Mouse (Mus musculus) embryonic facial prominence, embryonic 15.5 days (tissue): Measurements from ENCODE around the gene Rimklb. TPM values are rescaled to one million over a fixed set of nuclear protein-coding genes. Genes with fewer than 3 reads are reported as not detected.
"Not testable (repeated sequence)": the region's sequence is repeated elsewhere in the genome, so short reads cannot be mapped to it uniquely, and the experiment has no call there.

Source experiments
- ATAC-seq: fragments of 200-750 bp; cut with Nextera tagmentation; 2 replicates; pipeline ENCODE4 v1.8.0; 2017; ENCODE audit warnings: low read depth, moderate TSS enrichment; ENCODE audit not compliant: insufficient number of reproducible peaks, low FRiP score, low TSS enrichment
- H3K27ac ChIP-seq: fragments of 300-500 bp; sonication (generic); replicated peaks from 2 replicates; pipeline ENCODE4 v1.5.1; 2015; ENCODE audit warnings: mild to moderate bottlenecking, inconsistent platforms
- H3K27me3 ChIP-seq: fragments of 300-500 bp; sonication (generic); 2 replicates; pipeline ENCODE4 v1.6.1; 2015; ENCODE audit warnings: inconsistent platforms
- H3K36me3 ChIP-seq: fragments of 300-500 bp; sonication (generic); 2 replicates; pipeline ENCODE4 v1.6.1; 2015; ENCODE audit warnings: mild to moderate bottlenecking, inconsistent platforms
- H3K4me1 ChIP-seq: fragments of 300-500 bp; sonication (generic); 2 replicates; pipeline ENCODE4 v1.6.1; 2015; ENCODE audit warnings: inconsistent platforms
- H3K4me2 ChIP-seq: fragments of 300-500 bp; sonication (generic); replicated peaks from 2 replicates; pipeline ENCODE4 v1.6.1; 2015; ENCODE audit warnings: mild to moderate bottlenecking, inconsistent platforms
- H3K4me3 ChIP-seq: fragments of 300-500 bp; sonication (generic); replicated peaks from 2 replicates; pipeline ENCODE4 v1.5.1; 2015; ENCODE audit warnings: mild to moderate bottlenecking, inconsistent platforms
- H3K9ac ChIP-seq: fragments of 300-500 bp; sonication (generic); 2 replicates; pipeline ENCODE4 v1.6.1; 2015; ENCODE audit warnings: inconsistent platforms
- H3K9me3 ChIP-seq: fragments of 300-500 bp; sonication (generic); replicated peaks from 2 replicates; pipeline ENCODE4 v1.6.1; 2016; ENCODE audit warnings: inconsistent platforms
- WGBS: fragments of 180-500 bp; shearing (Covaris S2); methylation state at CpG from one replicate; pipeline ENCODE4 v1.1.7; 2015; 5-methylcytosine and 5-hydroxymethylcytosine counted together
- polyA plus RNA-seq: library from polyadenylated mRNA; unstranded; fragments of >200 nt; fragmentation: Nextera tagmentation; extraction: Ambion mirVana; gene quantifications from 2 replicates; pipeline ENCODE4 v1.2.1, GENCODE M21; 2015

Gene Rimklb
- polyA plus RNA-seq, 1 experiment from 2014 or later: 11.3 TPM

- H3K4me1 ChIP-seq: peaks cover 3% of the 10 kb centered on the region; the same call in 1 of the 2 replicates
- no peaks in the 10 kb centered on the region for H3K36me3 ChIP-seq
- H3K4me2 ChIP-seq: no peak overlapping the region
- no peaks in the 10 kb centered on the region for H3K27me3 ChIP-seq
- ATAC-seq: no peak
- H3K9me3 ChIP-seq: no peaks in the 10 kb centered on the region
- 87% methylated on average over 8 of the region's 8 CpGs for WGBS
- no peak overlapping the region for H3K9ac ChIP-seq
- no peak overlapping the region for H3K4me3 ChIP-seq
- H3K27ac ChIP-seq: no peak overlapping the region
Measured at GRCm38 (mm10) chr6:122523289-122523688, 24.7 kb upstream of the Rimklb start.

GRCm38 (mm10) chr6:122522595-122522994 lies 24.0 kb upstream of the Rimklb start:
- H3K36me3 ChIP-seq: no peaks in the 10 kb centered on the region
- H3K4me1 ChIP-seq: peaks cover 3% of the 10 kb centered on the region; the same call in 1 of the 2 replicates
- H3K27me3 ChIP-seq: no peaks in the 10 kb centered on the region
- peak; percentile 60; the same call in 1 of the 2 replicates for ATAC-seq
- no peak overlapping the region for H3K27ac ChIP-seq
- H3K4me2 ChIP-seq: no peak overlapping the region
- 57% methylated on average over 9 of the region's 9 CpGs for WGBS
- H3K4me3 ChIP-seq: no peak overlapping the region
- no peaks in the 10 kb centered on the region for H3K9me3 ChIP-seq
- no peak overlapping the region for H3K9ac ChIP-seq

- H3K36me3 ChIP-seq: no peaks in the 10 kb centered on the region
- H3K9me3 ChIP-seq: no peaks in the 10 kb centered on the region
- H3K27me3 ChIP-seq: no peaks in the 10 kb centered on the region
- H3K9ac ChIP-seq: no peak overlapping the region
- no peak overlapping the region for H3K4me2 ChIP-seq
- WGBS: 25% methylated on average over 2 of the region's 2 CpGs
- H3K4me3 ChIP-seq: no peak overlapping the region
- no peak for ATAC-seq
- H3K27ac ChIP-seq: no peak overlapping the region
- H3K4me1 ChIP-seq: peaks cover 3% of the 10 kb centered on the region; the same call in 1 of the 2 replicates
Measured at GRCm38 (mm10) chr6:122519384-122519783, 20.8 kb upstream of the Rimklb start.

DNA sequence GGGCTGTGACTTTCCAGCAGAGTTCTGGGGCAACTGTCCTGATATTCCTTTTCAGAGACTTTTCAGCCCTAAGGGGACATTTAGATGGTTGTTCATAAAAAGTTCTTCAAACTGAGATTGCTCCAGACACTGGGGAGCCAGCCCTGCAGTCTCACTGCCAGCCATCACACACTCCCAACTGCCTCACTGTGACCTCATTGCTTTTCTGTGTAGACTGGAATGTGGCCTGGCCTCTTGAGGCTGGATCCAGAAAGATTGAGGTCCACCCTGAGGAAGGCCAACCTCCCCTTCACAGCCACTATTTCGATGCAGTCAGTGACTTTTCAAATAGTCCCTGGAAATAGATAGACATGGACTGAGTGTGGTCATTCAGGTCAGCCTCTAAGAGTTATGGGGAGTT lies 19.1 kb upstream of the Rimklb start:
- Histone ChIP-seq H3K9me3 (no peaks in the 10 kb centered on the region), H3K4me1 (peaks cover 3% of the 10 kb centered on the region; the same call in 1 of the 2 replicates), H3K9ac (no peak overlapping the region), H3K4me2 (no peak overlapping the region), H3K4me3 (no peak overlapping the region), H3K36me3 (no peaks in the 10 kb centered on the region), H3K27ac (no peak overlapping the region), H3K27me3 (no peaks in the 10 kb centered on the region)
- WGBS: 69% methylated on average over 1 of the region's 1 CpGs
- no peak for ATAC-seq

DNA sequence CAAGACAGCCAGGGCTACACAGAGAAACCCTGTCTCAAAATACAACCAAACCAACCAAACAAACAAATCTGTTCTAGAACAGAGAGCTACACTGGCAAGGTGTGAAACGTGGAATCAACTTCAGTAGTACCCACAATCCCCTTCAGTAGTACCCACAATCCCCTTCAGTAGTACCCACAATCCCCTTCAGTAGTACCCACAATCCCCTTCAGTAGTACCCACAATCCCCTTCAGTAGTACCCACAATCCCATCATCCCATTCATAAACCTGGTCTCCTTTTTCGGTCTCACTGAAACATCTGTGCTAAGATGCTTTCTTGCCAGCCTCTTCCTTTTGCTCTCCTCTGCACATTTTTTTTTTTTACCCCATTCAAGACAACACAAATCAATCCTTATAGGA lies 17.2 kb upstream of the Rimklb start:
- not testable (repeated sequence) for H3K27me3 ChIP-seq, H3K4me2 ChIP-seq, H3K9me3 ChIP-seq, H3K36me3 ChIP-seq, H3K4me3 ChIP-seq, H3K9ac ChIP-seq, ATAC-seq, H3K27ac ChIP-seq, H3K4me1 ChIP-seq
- 80% methylated on average over 2 of the region's 2 CpGs for WGBS

GRCm38 (mm10) chr6:122514312-122514711 lies 15.8 kb upstream of the Rimklb start:
- no peaks in the 10 kb centered on the region for H3K9me3 ChIP-seq
- no peak overlapping the region for H3K9ac ChIP-seq
- no peaks in the 10 kb centered on the region for H3K27me3 ChIP-seq
- no peak for ATAC-seq
- WGBS: 79% methylated on average over 3 of the region's 3 CpGs
- peaks cover 3% of the 10 kb centered on the region; the same call in 1 of the 2 replicates for H3K4me1 ChIP-seq
- no peak overlapping the region for H3K4me3 ChIP-seq
- H3K27ac ChIP-seq: no peak overlapping the region
- H3K36me3 ChIP-seq: no peaks in the 10 kb centered on the region
- H3K4me2 ChIP-seq: no peak overlapping the region

GRCm38 (mm10) chr6:122512914-122513878 lies 14.6 kb upstream of the Rimklb start:
- Histone ChIP-seq H3K4me3 (no peak overlapping the region), H3K36me3 (no peaks in the 10 kb centered on the region), H3K9me3 (no peaks in the 10 kb centered on the region), H3K27me3 (no peaks in the 10 kb centered on the region), H3K27ac (no peak overlapping the region), H3K4me2 (no peak overlapping the region), H3K9ac (no peak overlapping the region), H3K4me1 (no peaks in the 10 kb centered on the region)
- WGBS: 60% methylated on average over 11 of the region's 12 CpGs
- no peak for ATAC-seq

DNA sequence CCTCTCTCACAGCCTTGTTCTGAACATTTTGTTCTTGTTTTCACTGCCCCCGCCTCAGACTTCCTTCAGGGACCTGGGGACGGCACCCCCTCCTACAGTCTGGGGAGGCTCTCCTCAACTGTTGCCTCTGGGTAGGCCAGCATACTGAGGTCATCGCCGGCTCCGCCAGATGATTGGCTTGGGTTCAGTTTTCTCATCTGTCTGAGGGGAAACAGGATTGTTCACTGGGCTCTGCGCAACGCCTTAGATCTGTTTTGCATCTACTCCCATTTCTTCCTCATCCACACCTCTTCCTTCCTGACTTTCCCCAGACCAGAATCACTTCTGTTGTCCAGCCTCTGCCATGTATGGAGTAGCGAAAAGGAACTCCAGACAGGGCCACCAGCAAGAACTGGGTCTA lies 9.9 kb upstream of the Rimklb start:
- H3K4me3 ChIP-seq: no peak overlapping the region
- no peaks in the 10 kb centered on the region for H3K27me3 ChIP-seq
- ATAC-seq: peak; percentile 75
- no peaks in the 10 kb centered on the region for H3K4me1 ChIP-seq
- no peaks in the 10 kb centered on the region for H3K36me3 ChIP-seq
- 53% methylated on average over 8 of the region's 8 CpGs for WGBS
- H3K4me2 ChIP-seq: no peak overlapping the region
- no peak overlapping the region for H3K27ac ChIP-seq
- H3K9me3 ChIP-seq: no peaks in the 10 kb centered on the region
- H3K9ac ChIP-seq: no peak overlapping the region

GRCm38 (mm10) chr6:122505545-122505944 lies 7.0 kb upstream of the Rimklb start, which contains the start of gene Mfap5:
Gene Mfap5 (plus strand): TSS chr6:122505845.
- Histone ChIP-seq H3K9me3 (no peaks in the 10 kb centered on the region), H3K9ac (no peak within 1 kb of the TSS), H3K27me3 (no peaks in the 10 kb centered on the region), H3K27ac (no peak within 1 kb of the TSS), H3K4me1 (no peaks in the 10 kb centered on the region), H3K4me2 (no peak within 1 kb of the TSS), H3K36me3 (no peaks in the 10 kb centered on the region), H3K4me3 (no peak within 1 kb of the TSS)
- 81% methylated on average over 3 of the region's 3 CpGs for WGBS
- ATAC-seq: no peak

DNA sequence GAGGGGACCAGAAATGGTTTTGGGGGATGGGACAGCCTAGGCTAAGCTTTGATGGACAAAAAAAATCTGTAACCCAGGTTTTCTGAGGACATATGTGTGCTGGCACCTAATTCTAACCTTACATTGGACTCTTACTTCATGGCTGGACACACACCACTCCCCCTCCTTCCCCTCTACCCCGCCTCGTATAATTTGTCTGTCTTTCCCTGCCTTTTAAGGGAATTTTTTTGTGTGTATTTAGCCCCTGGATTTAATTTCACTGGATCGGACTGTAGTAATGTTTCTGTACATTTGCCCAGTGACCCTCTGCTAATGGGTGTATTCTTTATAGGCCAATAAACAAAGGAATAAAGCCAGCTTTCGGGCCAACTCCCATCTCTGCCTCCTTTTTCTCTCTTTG lies 6.5 kb upstream of the Rimklb start:
- H3K4me1 ChIP-seq: no peaks in the 10 kb centered on the region
- ATAC-seq: no peak
- H3K4me3 ChIP-seq: no peak overlapping the region
- no peaks in the 10 kb centered on the region for H3K9me3 ChIP-seq
- no peaks in the 10 kb centered on the region for H3K27me3 ChIP-seq
- H3K27ac ChIP-seq: no peak overlapping the region
- no peak overlapping the region for H3K4me2 ChIP-seq
- no peaks in the 10 kb centered on the region for H3K36me3 ChIP-seq
- WGBS: 57% methylated on average over 4 of the region's 4 CpGs
- no peak overlapping the region for H3K9ac ChIP-seq

DNA sequence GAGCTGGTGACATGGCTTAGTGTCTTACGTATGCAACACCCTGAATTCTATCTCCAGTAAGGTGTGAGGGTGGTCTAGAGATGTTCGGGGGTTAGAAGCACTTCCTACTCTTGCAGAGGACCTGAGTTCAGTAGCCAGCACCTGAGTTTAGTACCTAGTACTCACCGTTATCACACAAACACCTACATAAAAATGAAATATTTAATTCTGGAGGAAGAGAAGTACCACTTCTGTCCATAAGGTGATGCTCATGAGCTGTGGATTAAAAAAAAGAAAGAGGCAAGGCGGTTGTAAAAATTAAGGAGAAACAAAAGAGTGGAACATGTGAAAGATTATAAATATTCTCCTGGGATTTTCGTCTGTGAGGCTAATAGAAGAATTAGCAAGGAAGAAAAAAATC lies 2.1 kb downstream of the Rimklb start:
- Histone ChIP-seq H3K27me3 (peaks cover 14% of the 10 kb centered on the region; the same call in 1 of the 2 replicates), H3K27ac (peak overlapping the region; percentile 72; the same call in 1 of the 2 replicates), H3K36me3 (no peaks in the 10 kb centered on the region), H3K9me3 (no peaks in the 10 kb centered on the region), H3K4me1 (peaks cover 32% of the 10 kb centered on the region), H3K4me2 (no peak overlapping the region), H3K9ac (no peak overlapping the region), H3K4me3 (no peak overlapping the region)
- WGBS: 32% methylated on average over 5 of the region's 5 CpGs
- ATAC-seq: no peak
